Mouse (Mus musculus) kidney, adult 2 months (tissue): Measurements from ENCODE around the gene Doc2b. TPM values are rescaled to one million over a fixed set of nuclear protein-coding genes. Genes with fewer than 3 reads are reported as not detected.

Experiments used
- DNase-seq: peaks from one replicate; pipeline ENCODE4 v3.0.0; 2021
- H3K27ac ChIP-seq: fragments of 200-500 bp; 2 replicates; pipeline ENCODE4 v1.5.1; 2012; ENCODE audit warnings: low read depth, low read length, control low read depth, inconsistent platforms; ENCODE audit not compliant: insufficient read depth
- H3K27me3 ChIP-seq: fragments of 200-500 bp; replicated peaks from 2 replicates; pipeline ENCODE4 v1.6.1; 2012; ENCODE audit warnings: mild to moderate bottlenecking, moderate library complexity, low read length, inconsistent platforms; ENCODE audit not compliant: control insufficient read depth, insufficient read depth
- H3K36me3 ChIP-seq: fragments of 200-500 bp; 2 replicates; pipeline ENCODE4 v1.6.1; 2012; ENCODE audit warnings: mild to moderate bottlenecking, moderate library complexity, low read length, inconsistent platforms; ENCODE audit not compliant: control insufficient read depth, insufficient read depth
- H3K4me1 ChIP-seq: fragments of 200-500 bp; 2 replicates; pipeline ENCODE4 v1.6.1; 2011; ENCODE audit warnings: low read length; ENCODE audit not compliant: control insufficient read depth, insufficient read depth
- H3K4me3 ChIP-seq: fragments of 200-500 bp; 2 replicates; pipeline ENCODE4 v1.5.1; 2011; ENCODE audit warnings: mild to moderate bottlenecking, low read depth, low read length, control low read depth; ENCODE audit not compliant: insufficient read depth
- CTCF ChIP-seq: fragments of 200-500 bp; conservative IDR thresholded peaks from 2 replicates; pipeline ENCODE4 v1.5.1; 2011; ENCODE audit warnings: low read depth, mild to moderate bottlenecking, control low read depth, low read length, moderate library complexity, mixed read lengths; ENCODE audit not compliant: insufficient read depth, insufficient read length
- POLR2A ChIP-seq: fragments of 200-500 bp; IDR thresholded peaks from one replicate; pipeline ENCODE4 v1.6.1; 2011; ENCODE audit warnings: low read depth, low read length, control low read depth
- WGBS: fragments of 180-500 bp; shearing (Covaris S2); methylation state at CpG from one replicate; pipeline ENCODE4 v1.1.7; 2018; 5-methylcytosine and 5-hydroxymethylcytosine counted together
- polyA plus RNA-seq: library from polyadenylated mRNA; depleted of rRNA; stranded (reverse); fragments of >200 nt; gene quantifications from 2 replicates; pipeline ENCODE4 v1.2.3, GENCODE M21; 2012

Gene Doc2b
- polyA plus RNA-seq, 1 experiment, result 0.36 TPM

DNA sequence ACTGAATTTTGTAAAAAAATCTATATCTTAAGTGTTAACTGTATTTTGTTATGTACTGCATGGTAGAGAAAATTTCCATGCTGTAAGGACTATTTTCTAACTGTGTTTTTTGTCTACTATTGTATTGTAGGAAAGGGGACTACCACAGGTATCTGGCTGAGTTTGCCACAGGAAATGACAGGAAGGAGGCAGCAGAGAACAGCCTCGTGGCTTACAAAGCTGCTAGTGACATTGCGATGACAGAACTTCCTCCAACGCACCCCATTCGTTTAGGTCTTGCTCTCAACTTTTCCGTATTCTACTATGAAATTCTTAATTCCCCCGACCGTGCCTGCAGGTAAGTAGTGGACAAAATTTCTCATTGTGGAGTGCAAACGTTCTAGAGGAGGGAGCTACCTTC, 39.2 kb downstream of the Doc2b start:
- H3K27me3 ChIP-seq, result no peaks in the 10 kb centered on the region
- no peak overlapping the region for H3K4me3 ChIP-seq
- 77% methylated on average over 8 of the region's 8 CpGs for WGBS
- TF ChIP-seq CTCF, result no peak
- no peak for TF ChIP-seq POLR2A
- H3K27ac ChIP-seq, result no peak overlapping the region
- peaks cover 2% of the 10 kb centered on the region; the same call in 1 of the 2 replicates for H3K4me1 ChIP-seq
- peaks cover 17% of the 10 kb centered on the region for H3K36me3 ChIP-seq
- DNase-seq, result no peak

GRCm38 (mm10) chr11:75751082-75751481, 44.8 kb downstream of the Doc2b start:
- H3K4me1 ChIP-seq, result peaks cover 27% of the 10 kb centered on the region
- no peak for TF ChIP-seq CTCF
- TF ChIP-seq POLR2A, result no peak
- peaks cover 2% of the 10 kb centered on the region; the same call in 1 of the 2 replicates for H3K36me3 ChIP-seq
- no peaks in the 10 kb centered on the region for H3K27me3 ChIP-seq
- no peak overlapping the region for H3K4me3 ChIP-seq
- no peak for DNase-seq
- H3K27ac ChIP-seq, result no peak overlapping the region
- 46% methylated on average over 4 of the region's 4 CpGs for WGBS

DNA sequence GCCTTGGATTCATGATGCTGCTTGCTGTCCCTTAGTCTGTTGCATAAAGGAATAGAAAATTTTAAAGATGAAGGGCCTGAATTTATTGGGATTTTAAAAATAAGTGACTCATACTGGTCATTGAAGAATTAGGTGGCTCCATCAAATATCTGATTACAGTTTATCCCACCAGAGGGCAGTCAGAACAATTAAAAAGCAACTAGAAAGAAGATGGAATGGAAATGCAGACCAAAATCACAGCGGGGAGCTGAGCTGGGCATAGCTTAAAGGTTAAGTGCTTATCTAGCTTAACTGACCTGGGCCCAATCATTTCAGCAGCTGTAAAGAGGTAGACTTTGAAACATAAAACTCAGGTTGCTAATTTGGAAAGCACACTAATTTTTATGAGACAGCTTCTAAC, 45.3 kb downstream of the Doc2b start:
- Histone ChIP-seq H3K27ac (no peak overlapping the region), H3K4me1 (peaks cover 29% of the 10 kb centered on the region), H3K4me3 (no peak overlapping the region), H3K27me3 (no peaks in the 10 kb centered on the region), H3K36me3 (no peaks in the 10 kb centered on the region)
- 15% methylated on average over 1 of the region's 1 CpGs for WGBS
- no peak for DNase-seq
- no peak for TF ChIP-seq CTCF
- TF ChIP-seq POLR2A, result no peak

GRCm38 (mm10) chr11:75744761-75745160, 51.1 kb downstream of the Doc2b start:
- DNase-seq, result no peak
- Histone ChIP-seq H3K4me1 (peaks cover 36% of the 10 kb centered on the region), H3K4me3 (no peak overlapping the region), H3K36me3 (no peaks in the 10 kb centered on the region), H3K27me3 (no peaks in the 10 kb centered on the region), H3K27ac (no peak overlapping the region)
- 91% methylated on average over 3 of the region's 3 CpGs for WGBS
- TF ChIP-seq CTCF (no peak), POLR2A (no peak)

GRCm38 (mm10) chr11:75741615-75742014, 54.2 kb downstream of the Doc2b start:
- WGBS, result 48% methylated on average over 3 of the region's 3 CpGs
- TF ChIP-seq CTCF, result no peak
- TF ChIP-seq POLR2A, result no peak
- H3K4me1 ChIP-seq, result peaks cover 37% of the 10 kb centered on the region
- DNase-seq, result no peak
- H3K36me3 ChIP-seq, result no peaks in the 10 kb centered on the region
- H3K27me3 ChIP-seq, result no peaks in the 10 kb centered on the region
- H3K27ac ChIP-seq, result peak overlapping the region; percentile 16; the same call in 1 of the 2 replicates
- no peak overlapping the region for H3K4me3 ChIP-seq

GRCm38 (mm10) chr11:75740204-75740603, 55.6 kb downstream of the Doc2b start:
- peaks cover 40% of the 10 kb centered on the region for H3K4me1 ChIP-seq
- no peak for DNase-seq
- H3K27ac ChIP-seq, result no peak overlapping the region
- H3K27me3 ChIP-seq, result no peaks in the 10 kb centered on the region
- no peak overlapping the region for H3K4me3 ChIP-seq
- no peaks in the 10 kb centered on the region for H3K36me3 ChIP-seq
- TF ChIP-seq CTCF, result no peak
- no peak for TF ChIP-seq POLR2A
- 40% methylated on average over 3 of the region's 3 CpGs for WGBS

DNA sequence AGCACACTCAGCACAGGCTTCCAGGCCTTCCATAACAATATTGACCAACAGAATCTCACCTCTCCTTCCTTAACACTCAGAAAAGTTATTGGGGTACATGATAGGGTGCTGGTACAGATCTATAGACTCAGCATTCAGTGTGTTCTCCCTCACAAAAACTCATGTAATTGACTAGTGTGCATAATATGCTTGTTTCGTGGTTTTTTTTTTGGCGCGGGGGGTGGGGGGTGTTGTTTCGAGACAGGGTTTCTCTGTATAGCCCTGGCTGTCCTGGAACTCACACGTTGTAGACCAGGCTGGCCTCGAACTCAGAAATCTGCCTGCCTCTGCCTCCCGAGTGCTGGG, 57.4 kb downstream of the Doc2b start:
- no peak for DNase-seq

More for the DNA sequence above, 57.4 kb downstream of the Doc2b start:
- no peaks in the 10 kb centered on the region for H3K36me3 ChIP-seq
- no peak overlapping the region for H3K27ac ChIP-seq
- TF ChIP-seq POLR2A, result no peak
- no peak for TF ChIP-seq CTCF
- peaks cover 46% of the 10 kb centered on the region for H3K4me1 ChIP-seq
- 88% methylated on average over 7 of the region's 7 CpGs for WGBS
- H3K27me3 ChIP-seq, result no peaks in the 10 kb centered on the region
- no peak overlapping the region for H3K4me3 ChIP-seq
